Mouse (Mus musculus) 3T3-L1 (cell line): Measurements from ENCODE around the gene Tex19.1.
A peak's percentile ranks its signal among the peaks of the same experiment; 100 is the strongest.

ENCODE experiments used
- DNase-seq: peaks from one replicate; pipeline ENCODE4 v3.0.0-alpha.2; 2015; ENCODE audit warnings: low read depth, low spot score

The Tex19.1 gene

GRCm38 (mm10) chr11:121143325-121144015, 2.5 kb upstream of the Tex19.1 start:
- peak; percentile 72 for DNase-seq

GRCm38 (mm10) chr11:121148193-121148592, 2.2 kb downstream of the Tex19.1 start:
- DNase-seq = no peak

GRCm38 (mm10) chr11:121154203-121154602, 8.3 kb downstream of the Tex19.1 start:
- DNase-seq = no peak

- DNase-seq = no peak
Measured at GRCm38 (mm10) chr11:121156411-121156891, 10.5 kb downstream of the Tex19.1 start.

GRCm38 (mm10) chr11:121159971-121160370, 14.0 kb downstream of the Tex19.1 start, which contains the start of gene Uts2r:
Uts2r (plus strand) TSS chr11:121160271.
- DNase-seq = no peak

- no peak for DNase-seq
Measured at GRCm38 (mm10) chr11:121160636-121161346, 14.8 kb downstream of the Tex19.1 start.

GRCm38 (mm10) chr11:121163751-121164150, 17.8 kb downstream of the Tex19.1 start:
- DNase-seq = no peak

- no peak for DNase-seq
Measured at GRCm38 (mm10) chr11:121173203-121173602, 27.3 kb downstream of the Tex19.1 start.

GRCm38 (mm10) chr11:121174234-121174633, 28.3 kb downstream of the Tex19.1 start:
- no peak for DNase-seq

GRCm38 (mm10) chr11:121176285-121177270, 30.6 kb downstream of the Tex19.1 start:
- peak; percentile 73 for DNase-seq

- DNase-seq = no peak
Measured at GRCm38 (mm10) chr11:121189681-121190080, 43.7 kb downstream of the Tex19.1 start.

- DNase-seq = no peak
Measured at GRCm38 (mm10) chr11:121192742-121193141, 46.8 kb downstream of the Tex19.1 start.

- no peak for DNase-seq
Measured at GRCm38 (mm10) chr11:121193415-121193814, 47.5 kb downstream of the Tex19.1 start.
